Mouse (Mus musculus) cerebellum, adult 9-11 months (tissue): ENCODE data around the gene Nedd9.

Experiments
- DNase-seq: peaks from one replicate; pipeline ENCODE4 v3.0.0; 2022

Nedd9 gene

GRCm38 (mm10) chr13:41491522-41491921 is 4.4 kb upstream of the Nedd9 start:
- no peak for DNase-seq

DNA sequence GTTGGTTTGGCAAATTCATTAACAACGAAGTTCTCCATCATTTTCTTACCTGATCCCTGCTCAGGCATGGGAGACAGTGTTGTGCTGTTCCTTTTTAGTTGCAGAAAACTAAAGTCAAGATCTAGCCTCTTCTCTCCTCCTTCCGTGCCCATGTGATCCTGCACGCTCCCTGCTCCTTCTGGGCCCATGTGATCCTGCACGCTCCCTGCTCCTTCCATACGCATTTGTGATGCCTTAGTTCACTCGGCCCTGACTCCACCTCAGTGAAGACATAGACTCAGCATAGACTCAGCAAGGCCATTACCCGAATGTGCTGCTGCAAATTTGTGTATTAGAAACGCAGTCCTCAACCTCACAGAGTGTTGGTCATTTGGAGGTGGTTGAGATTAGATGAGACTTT is 3.1 kb upstream of the Nedd9 start:
- no peak for DNase-seq

GRCm38 (mm10) chr13:41489705-41490275 is 2.6 kb upstream of the Nedd9 start:
- no peak for DNase-seq

DNA sequence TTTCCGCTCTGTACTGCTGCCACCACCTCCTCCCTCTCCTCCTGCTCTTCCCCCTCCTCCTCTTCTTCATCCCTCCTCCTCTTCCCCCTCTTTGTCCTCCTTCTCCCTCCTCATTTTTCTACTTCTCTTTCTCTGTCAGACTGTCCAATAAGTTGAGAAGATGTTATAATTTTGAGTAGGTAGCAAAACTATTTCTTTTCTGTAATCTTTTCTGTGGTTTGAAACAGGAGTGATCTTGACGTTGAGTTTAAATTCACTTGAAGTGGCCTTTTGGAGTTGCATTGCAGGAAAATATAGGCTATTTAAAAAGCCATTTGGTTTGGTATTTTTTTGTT is 214 bp upstream of the Nedd9 start:
- no peak for DNase-seq

GRCm38 (mm10) chr13:41483966-41484365 is 3.2 kb downstream of the Nedd9 start:
- no peak for DNase-seq

GRCm38 (mm10) chr13:41482408-41483011 is 4.7 kb downstream of the Nedd9 start:
- no peak for DNase-seq

GRCm38 (mm10) chr13:41479737-41480435 is 7.3 kb downstream of the Nedd9 start:
- no peak for DNase-seq

DNA sequence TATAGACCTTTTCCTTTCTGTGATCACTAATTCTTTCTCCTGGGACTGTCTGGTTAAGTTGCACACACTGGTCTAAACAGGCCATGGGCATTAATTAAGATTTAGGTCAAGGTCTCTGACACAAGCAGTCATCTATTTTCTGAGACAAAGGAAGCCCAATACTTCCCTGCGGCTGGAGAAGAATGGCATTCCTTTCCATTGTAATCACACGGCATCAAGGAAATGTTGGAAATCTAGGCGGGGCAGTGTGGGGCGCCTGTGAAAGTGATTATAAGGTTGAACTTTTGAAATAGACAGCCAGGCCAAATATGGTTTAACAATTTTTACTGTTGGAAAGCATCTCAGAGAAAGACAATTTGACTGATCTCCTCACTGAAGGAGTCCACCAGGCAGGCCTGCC is 10.9 kb downstream of the Nedd9 start:
- no peak for DNase-seq

DNA sequence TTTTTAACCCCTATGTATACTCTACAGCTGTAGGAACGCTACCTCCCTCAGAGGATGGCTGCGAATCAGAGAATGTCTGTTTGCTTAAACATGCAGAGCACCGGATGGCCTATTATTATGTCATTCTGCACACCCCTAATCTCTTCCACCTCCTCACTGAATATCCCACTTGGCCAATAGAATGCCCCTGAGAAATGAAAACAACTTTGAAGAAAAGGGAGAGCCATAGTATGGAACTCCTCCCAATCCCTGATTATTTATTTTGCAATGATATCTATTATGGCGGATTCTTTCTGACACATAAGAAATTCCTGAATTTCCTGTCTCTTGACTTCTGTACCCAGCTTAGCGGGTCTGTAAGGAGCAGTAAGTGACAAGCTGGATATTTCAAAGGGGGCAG is 12.8 kb downstream of the Nedd9 start:
- DNase-seq: no peak

DNA sequence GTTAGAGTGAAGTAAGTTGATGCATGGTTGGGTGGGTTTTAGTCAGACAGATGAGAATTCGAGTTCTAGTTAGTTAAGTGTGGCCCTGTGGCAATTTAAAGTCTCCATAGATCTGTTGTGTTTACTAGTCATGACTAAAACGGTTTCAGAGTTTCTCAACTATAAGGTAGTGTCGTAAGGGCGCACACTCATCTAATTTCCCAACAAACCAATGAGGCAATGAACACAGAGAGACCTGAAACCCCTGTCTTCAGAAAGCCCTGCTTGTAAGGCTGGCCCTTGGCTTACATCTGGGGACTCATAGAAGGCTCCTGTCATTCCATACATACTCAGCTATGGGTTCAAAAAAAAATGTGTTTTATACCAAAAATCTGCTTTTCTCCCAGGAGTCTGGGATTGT is 13.7 kb downstream of the Nedd9 start:
- DNase-seq: no peak

DNA sequence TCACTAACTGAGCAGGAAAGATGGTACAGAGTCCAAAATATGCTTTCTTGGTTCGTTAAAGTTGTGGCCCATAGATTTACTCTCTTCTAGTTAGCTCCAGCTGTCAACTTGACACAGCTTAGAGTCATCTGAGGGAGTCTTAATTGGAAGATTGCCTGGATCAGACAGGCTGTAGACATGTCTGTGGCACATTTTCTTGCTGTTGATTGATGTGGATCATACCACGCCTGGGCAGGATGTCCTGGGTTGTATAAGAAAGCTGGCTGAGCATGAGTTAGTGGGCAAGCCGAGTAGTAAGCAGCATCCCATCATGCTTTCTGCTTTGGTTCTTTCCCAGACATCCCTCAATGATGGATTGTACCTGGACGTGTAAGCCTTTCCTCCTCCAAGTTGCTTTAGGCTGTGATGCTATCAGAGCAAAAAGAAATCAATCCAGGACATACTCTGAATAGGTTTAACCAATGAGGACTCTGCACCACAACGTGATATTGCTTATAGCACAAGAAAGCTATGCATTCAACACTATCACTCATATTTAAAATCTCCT is 14.2 kb downstream of the Nedd9 start:
- DNase-seq: no peak

DNA sequence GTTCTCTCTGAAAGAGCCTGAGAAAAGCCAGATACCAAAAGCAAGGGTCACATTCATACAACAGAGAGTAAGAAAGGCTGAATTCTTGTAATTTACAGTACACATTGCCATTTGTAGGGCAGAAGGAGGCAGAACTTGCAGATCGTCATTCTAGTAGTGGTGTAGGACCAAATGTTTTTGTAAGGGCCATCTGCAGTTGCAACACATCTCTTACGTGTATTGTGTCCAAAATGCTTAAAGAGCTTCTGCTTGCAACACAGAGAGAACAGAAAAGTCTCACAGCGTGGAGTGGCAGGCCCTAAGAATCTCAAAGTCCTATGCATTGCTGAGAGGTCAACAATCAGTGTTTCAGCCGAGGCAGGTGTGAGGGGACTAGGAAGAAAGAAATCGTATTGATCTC is 18.9 kb downstream of the Nedd9 start:
- DNase-seq: no peak

DNA sequence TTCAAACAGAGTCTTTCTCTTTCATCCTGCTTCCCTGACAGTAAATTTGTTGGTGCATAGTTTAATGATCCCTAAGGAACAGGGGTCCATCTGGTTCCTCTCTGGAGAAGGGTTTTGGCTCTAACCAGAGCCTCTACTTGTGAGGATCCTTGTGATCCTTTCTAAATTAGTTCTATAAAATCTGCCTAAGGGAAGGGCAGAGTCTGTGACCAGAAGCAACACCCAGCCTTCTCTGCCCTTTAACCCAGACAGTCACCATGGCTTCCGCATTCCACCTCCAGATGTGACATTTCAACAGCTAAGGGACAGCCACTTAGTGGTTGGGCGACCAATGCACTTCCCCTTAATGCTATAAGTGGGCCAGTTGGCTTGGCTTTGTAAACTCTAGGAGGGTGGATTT is 20.1 kb downstream of the Nedd9 start:
- no peak for DNase-seq

DNA sequence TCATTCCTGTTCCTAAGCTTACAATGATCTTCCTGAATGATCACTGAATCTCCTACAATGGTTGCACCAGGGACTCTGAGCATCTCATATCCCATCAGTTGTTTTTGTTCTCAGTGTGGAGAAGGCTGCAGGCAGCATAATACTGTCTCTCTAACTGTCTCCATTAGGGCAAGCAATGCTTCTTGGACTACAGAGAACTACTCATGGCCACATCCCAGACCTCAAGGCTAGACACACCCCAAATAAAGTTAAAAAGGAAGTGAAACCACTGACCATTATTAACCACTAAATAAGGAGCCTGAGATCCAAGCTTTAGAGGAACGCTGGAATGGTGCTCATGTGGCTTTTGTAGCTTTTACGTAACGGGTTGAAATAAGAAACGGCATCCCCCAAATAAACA is 20.5 kb downstream of the Nedd9 start:
- no peak for DNase-seq

DNA sequence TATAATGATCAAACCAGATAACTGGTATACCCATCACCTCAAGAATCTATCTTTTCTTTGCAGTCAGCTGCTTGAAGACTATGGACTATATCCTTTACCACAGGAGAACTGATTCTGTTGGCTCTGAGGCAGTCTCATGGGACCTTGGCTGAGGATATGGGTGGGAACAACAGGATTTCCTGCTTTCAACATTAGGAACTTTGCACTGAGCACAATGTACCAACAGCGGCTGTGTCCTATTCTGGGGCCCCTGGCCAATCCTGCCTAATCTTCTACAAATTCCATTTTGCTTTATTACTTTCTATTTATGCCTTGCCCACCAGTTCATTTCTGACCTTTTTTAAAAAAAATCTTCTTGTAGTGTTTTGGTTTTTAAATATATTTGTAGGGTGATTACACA is 21.0 kb downstream of the Nedd9 start:
- no peak for DNase-seq

DNA sequence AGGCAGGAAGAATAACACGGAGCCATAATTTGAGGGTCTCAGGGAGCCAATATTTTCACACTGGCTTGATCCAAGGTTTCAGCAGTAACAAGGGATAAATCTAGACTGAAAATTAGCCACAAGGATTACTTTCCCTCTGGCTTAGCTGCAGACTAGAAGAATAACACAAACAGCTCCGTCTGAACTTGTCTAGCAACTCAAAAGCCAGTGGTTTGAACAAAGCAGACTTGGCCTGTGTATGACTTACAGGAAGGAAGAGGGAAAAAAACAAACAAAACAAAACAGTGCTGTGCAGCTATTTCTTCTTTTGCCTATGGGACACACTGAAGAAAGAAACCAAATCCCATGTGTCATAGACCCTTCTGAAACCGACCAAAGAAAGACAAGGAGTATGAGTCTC is 25.7 kb downstream of the Nedd9 start:
- no peak for DNase-seq

- no peak for DNase-seq
These were observed 27.4 kb downstream of the Nedd9 start for GRCm38 (mm10) chr13:41459683-41460286.

DNA sequence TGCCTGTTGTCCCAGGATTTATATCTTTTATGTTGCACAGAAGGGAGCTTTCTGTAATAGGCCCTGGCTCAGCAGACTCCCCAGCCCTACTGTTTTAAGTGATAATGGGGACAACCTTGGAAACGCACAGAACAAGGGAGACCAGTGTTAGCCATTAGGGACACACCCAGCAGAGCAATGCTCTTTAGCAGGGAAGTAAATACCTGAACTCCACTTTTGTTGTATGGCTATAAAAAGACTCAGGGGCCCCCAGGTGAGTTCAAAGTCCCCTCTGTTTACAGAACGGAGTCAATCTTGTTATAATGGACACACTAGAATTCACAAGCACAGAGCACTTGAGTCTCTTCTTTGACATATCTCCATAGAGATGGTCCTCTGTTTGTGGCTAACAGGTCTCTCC is 28.5 kb downstream of the Nedd9 start:
- DNase-seq: no peak

DNA sequence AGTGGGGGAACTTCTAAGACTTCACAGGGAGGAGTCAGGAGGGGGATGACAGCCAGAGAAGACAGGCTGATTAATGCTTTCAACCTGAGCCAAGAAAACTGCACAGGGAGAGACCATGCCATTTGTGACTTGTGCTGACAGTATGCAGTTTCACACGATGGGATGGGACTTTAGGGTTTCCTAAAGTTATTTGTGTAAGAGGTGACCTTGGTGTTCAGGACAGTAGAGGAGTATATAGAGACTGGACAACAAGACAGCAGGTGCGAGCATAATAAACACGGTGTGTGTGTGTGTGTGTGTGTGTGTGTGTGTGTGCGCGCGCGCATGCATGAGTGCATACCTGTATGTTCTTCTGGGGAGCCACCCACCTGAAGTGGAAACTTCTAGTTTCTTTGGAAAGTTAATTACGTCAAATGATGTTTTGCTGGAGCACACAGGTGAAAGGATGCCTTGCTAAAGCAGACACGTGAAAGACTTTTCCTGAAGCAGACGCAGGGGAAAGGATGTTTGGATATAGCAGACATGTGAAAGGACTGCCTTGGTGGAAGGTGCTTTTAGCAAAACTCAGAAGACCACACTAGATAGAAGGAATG is 29.3 kb downstream of the Nedd9 start:
- DNase-seq: no peak

DNA sequence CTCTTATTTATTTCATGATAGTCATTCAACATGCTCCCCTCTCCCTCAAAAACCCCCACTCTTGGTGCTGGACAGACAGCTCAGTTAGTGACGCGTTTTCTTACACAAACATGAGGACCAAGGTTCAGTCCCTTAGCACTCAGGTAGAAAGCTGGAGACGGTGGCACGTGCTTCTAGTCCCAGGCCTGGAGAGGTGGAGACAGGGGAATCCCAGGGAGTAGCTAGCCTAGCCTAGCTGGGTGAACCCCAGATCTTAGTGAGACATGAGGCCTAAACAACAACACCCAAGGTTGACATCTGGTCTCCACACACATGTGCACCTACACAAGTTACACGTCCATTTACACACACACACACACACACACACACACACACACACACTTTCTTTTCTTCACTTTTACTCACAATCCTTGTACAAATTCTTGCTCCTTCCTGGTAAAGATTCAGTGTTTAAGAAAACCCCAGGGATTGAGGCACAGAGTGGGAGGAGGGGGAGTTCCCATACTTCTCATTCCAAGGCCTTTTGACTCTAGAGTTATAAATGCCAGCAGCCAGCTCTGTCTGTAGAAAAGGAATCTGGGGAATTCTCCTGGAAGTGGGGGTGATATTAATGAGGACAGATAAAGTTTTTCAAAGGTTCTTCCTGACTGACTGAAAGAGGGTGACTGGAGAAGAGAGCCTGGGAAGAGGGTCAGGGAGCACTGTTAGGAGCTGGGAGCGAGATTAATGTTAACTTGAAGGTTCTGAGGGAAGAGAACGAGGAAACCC is 29.9 kb downstream of the Nedd9 start:
- DNase-seq: no peak

- DNase-seq: no peak
These were observed 30.7 kb downstream of the Nedd9 start for GRCm38 (mm10) chr13:41456292-41457029.
